Mouse (Mus musculus) hindbrain, embryonic 15.5 days (tissue): Measurements from ENCODE around the gene Fibp. TPM values are rescaled to one million over a fixed set of nuclear protein-coding genes. Genes with fewer than 3 reads are reported as not detected.
A peak's percentile ranks its signal among the peaks of the same experiment; 100 is the strongest.

Source experiments
- ATAC-seq: fragments of 200-750 bp; cut with Nextera tagmentation; 2 replicates; pipeline ENCODE4 v1.8.0; 2017; ENCODE audit warnings: low read depth, moderate number of reproducible peaks, moderate TSS enrichment; ENCODE audit not compliant: low FRiP score
- H3K27ac ChIP-seq: fragments of 300-500 bp; sonication (generic); replicated peaks from 2 replicates; pipeline ENCODE4 v1.5.1; 2015; ENCODE audit warnings: mild to moderate bottlenecking, inconsistent platforms
- H3K27me3 ChIP-seq: fragments of 300-500 bp; sonication (generic); 2 replicates; pipeline ENCODE4 v1.6.1; 2015; ENCODE audit warnings: control low read depth, inconsistent platforms
- H3K36me3 ChIP-seq: fragments of 300-500 bp; sonication (generic); 2 replicates; pipeline ENCODE4 v1.6.1; 2015; ENCODE audit warnings: control low read depth, inconsistent platforms
- H3K4me1 ChIP-seq: fragments of 300-500 bp; sonication (generic); replicated peaks from 2 replicates; pipeline ENCODE4 v1.6.1; 2015; ENCODE audit warnings: control low read depth, inconsistent platforms
- H3K4me2 ChIP-seq: fragments of 300-500 bp; sonication (generic); 2 replicates; pipeline ENCODE4 v1.6.1; 2015; ENCODE audit warnings: moderate library complexity, mild to moderate bottlenecking, inconsistent platforms
- H3K4me3 ChIP-seq: fragments of 300-500 bp; sonication (generic); 2 replicates; pipeline ENCODE4 v1.5.1; 2015; ENCODE audit warnings: mild to moderate bottlenecking, inconsistent platforms
- H3K9ac ChIP-seq: fragments of 300-500 bp; sonication (generic); 2 replicates; pipeline ENCODE4 v1.6.1; 2015; ENCODE audit warnings: inconsistent platforms
- H3K9me3 ChIP-seq: fragments of 300-500 bp; sonication (generic); 2 replicates; pipeline ENCODE4 v1.6.1; 2016; ENCODE audit warnings: control low read depth, inconsistent platforms
- WGBS: fragments of 180-500 bp; shearing (Covaris S2); methylation state at CpG from one replicate; pipeline ENCODE4 v1.1.7; 2015; 5-methylcytosine and 5-hydroxymethylcytosine counted together
- polyA plus RNA-seq: library from polyadenylated mRNA; unstranded; fragments of >200 nt; fragmentation: Nextera tagmentation; extraction: Ambion mirVana; gene quantifications from 2 replicates; pipeline ENCODE4 v1.2.1, GENCODE M21; 2015

Fibp gene
- polyA plus RNA-seq, 1 experiment from 2014 or later: 160 TPM

DNA sequence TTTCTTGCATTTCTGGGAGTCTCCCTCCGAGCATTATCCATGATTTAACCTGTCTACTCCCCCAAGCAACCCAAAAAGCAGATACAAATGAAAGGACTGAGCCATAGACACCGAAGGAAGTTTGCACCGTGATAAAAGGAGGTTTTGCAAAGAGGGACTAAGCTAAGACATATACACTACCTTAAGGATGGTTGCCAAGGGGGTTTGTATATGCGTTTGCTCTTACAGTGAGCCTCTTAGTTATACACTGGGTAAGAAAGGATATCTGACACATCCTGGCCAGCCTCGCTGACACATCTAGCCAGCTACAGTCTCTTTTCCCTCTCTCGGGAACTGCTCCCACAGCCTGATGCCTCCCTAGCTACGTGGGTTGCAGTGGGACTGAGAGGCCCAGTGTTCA is 26.5 kb upstream of the Fibp start:
- WGBS: 71% methylated on average over 7 of the region's 7 CpGs
- no peaks in the 10 kb centered on the region for H3K36me3 ChIP-seq
- H3K27ac ChIP-seq: peak overlapping the region; percentile 62; the same call in 1 of the 2 replicates
- 0 out of 2 replicates have a peak, but pooled peaks cover 5% of the 10 kb centered on the region for H3K27me3 ChIP-seq
- peaks cover 22% of the 10 kb centered on the region for H3K4me1 ChIP-seq
- ATAC-seq: no peak
- no peaks in the 10 kb centered on the region for H3K9me3 ChIP-seq
- no peak overlapping the region for H3K9ac ChIP-seq
- peak overlapping the region; percentile 54 for H3K4me2 ChIP-seq
- no peak overlapping the region for H3K4me3 ChIP-seq

- peaks cover 20% of the 10 kb centered on the region for H3K4me1 ChIP-seq
- H3K27me3 ChIP-seq: peaks cover 46% of the 10 kb centered on the region
- H3K4me3 ChIP-seq: no peak overlapping the region
- ATAC-seq: no peak
- H3K9ac ChIP-seq: no peak overlapping the region
- no peaks in the 10 kb centered on the region for H3K36me3 ChIP-seq
- no peaks in the 10 kb centered on the region for H3K9me3 ChIP-seq
- WGBS: 69% methylated on average over 9 of the region's 9 CpGs
- no peak overlapping the region for H3K27ac ChIP-seq
- no peak overlapping the region for H3K4me2 ChIP-seq
These were observed 16.0 kb upstream of the Fibp start for GRCm38 (mm10) chr19:5444371-5444908.

GRCm38 (mm10) chr19:5444954-5445353 is 15.5 kb upstream of the Fibp start:
- H3K9me3 ChIP-seq: no peaks in the 10 kb centered on the region
- no peaks in the 10 kb centered on the region for H3K36me3 ChIP-seq
- H3K4me3 ChIP-seq: no peak overlapping the region
- H3K4me2 ChIP-seq: no peak overlapping the region
- peaks cover 51% of the 10 kb centered on the region for H3K27me3 ChIP-seq
- no peak overlapping the region for H3K27ac ChIP-seq
- H3K4me1 ChIP-seq: peaks cover 20% of the 10 kb centered on the region
- ATAC-seq: no peak
- no peak overlapping the region for H3K9ac ChIP-seq
- WGBS: 22% methylated on average over 7 of the region's 7 CpGs

DNA sequence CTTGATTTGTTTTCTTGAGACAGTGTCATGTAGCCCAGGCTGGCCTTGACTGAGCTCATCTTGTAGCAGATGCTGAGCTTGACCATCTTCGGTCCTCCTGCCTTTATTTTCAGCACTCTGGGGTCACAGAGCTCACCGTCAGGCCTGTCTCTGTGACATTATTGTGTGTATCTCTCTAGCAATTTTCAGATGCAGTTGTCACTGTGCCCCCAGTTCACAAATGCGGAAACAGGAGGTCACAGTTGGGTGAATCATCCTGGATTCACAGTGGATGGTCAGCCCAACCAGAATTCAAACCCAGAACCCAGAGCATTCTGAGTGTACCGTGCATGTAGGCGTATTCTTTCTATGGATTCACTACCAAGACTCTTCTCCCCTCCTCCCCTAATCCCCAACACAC is 14.7 kb upstream of the Fibp start:
- Histone ChIP-seq H3K27ac (no peak overlapping the region), H3K4me2 (no peak overlapping the region), H3K9ac (no peak overlapping the region), H3K27me3 (peaks cover 59% of the 10 kb centered on the region), H3K36me3 (no peaks in the 10 kb centered on the region), H3K4me3 (no peak overlapping the region), H3K4me1 (peaks cover 20% of the 10 kb centered on the region), H3K9me3 (no peaks in the 10 kb centered on the region)
- 88% methylated on average over 5 of the region's 5 CpGs for WGBS
- no peak for ATAC-seq

DNA sequence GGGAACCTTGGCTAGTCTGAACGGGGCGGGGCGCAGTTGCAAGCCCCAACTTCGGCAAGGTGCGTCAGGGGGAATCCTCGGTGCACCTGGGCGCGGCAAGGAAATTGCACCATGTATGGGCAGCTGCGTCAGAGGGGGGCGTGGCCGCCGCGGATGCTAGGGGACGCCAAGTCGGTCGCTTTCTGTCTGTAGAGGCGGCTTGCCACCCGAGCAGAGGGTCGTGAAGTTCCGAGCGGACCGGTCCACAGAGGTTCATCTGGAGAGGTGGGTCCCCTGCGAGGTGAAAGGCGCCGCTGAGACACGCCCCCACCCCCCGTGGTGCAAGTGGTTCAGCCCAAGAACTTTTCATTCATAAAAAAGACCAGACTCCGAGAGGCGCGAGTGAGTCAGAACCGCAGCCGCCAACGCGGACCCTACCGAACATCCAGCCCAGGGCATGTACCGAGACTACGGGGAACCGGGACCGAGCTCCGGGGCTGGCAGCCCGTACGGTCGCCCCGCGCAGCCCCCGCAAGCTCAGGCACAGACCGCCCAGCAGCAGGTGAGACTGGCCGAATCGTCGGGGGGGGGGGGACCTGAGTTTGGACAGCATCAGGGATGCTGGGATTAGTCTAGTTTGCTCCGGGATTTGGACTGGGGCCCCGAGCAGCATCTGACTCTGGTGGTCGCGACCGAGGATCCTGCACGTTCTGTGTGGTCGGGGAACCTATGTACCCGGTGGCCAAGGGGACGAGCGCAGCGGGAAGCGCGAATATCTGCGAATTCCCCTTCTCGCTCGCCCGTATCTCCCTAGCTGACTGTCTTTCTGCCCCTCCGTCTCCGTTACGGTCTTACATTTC is 12.7 kb upstream of the Fibp start, which contains the start of gene Fosl1:
TSS of gene Fosl1 (plus strand) at position 33 of the 839 bp plus-strand sequence.
- peak; percentile 78; the same call in 1 of the 2 replicates for ATAC-seq
- Histone ChIP-seq H3K4me3 (peak within 1 kb of the TSS; percentile 63), H3K27ac (no peak within 1 kb of the TSS), H3K36me3 (no peaks in the 10 kb centered on the region), H3K9me3 (no peaks in the 10 kb centered on the region), H3K4me2 (peak within 1 kb of the TSS; percentile 95), H3K9ac (peak within 1 kb of the TSS; percentile 42), H3K4me1 (peaks cover 20% of the 10 kb centered on the region), H3K27me3 (peaks cover 66% of the 10 kb centered on the region)
- under 1% methylated on average over 70 of the region's 70 CpGs for WGBS

- ATAC-seq: 0 out of 2 replicates have a peak, but pooled peaks have one; percentile 12
- peak overlapping the region; percentile 63 for H3K4me3 ChIP-seq
- WGBS: 9% methylated on average over 36 of the region's 36 CpGs
These were observed 11.9 kb upstream of the Fibp start for GRCm38 (mm10) chr19:5448354-5449150.

DNA sequence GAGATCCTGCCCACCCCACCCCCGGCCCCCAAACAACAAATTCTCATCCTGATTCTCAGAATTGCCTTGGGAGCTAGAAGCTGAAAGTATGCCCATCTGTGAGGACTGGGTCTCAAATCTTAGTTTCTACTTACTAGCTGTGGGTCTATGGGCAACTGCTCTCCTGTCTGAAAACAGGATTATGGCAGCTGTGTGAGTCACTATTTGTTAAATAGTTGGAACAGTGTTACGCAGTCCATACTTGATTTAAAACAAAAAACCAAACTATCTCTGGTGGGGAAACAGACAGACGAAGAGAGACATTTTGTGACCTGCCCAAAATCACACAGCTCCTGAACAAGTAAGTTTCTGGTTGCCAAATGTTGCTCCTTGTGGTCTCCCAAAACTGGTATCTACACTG is 10.7 kb upstream of the Fibp start:
- 92% methylated on average over 3 of the region's 3 CpGs for WGBS
- Histone ChIP-seq H3K27me3 (peaks cover 64% of the 10 kb centered on the region), H3K9ac (no peak overlapping the region), H3K36me3 (no peaks in the 10 kb centered on the region), H3K9me3 (no peaks in the 10 kb centered on the region), H3K4me1 (peaks cover 23% of the 10 kb centered on the region), H3K4me2 (no peak overlapping the region), H3K27ac (no peak overlapping the region), H3K4me3 (no peak overlapping the region)
- no peak for ATAC-seq

More at GRCm38 (mm10) chr19:5448354-5449150, 11.9 kb upstream of the Fibp start:
- Histone ChIP-seq H3K4me1 (peaks cover 20% of the 10 kb centered on the region), H3K27me3 (peaks cover 66% of the 10 kb centered on the region), H3K27ac (no peak overlapping the region), H3K36me3 (no peaks in the 10 kb centered on the region), H3K9ac (no peak overlapping the region), H3K9me3 (no peaks in the 10 kb centered on the region), H3K4me2 (peak overlapping the region; percentile 95)

- ATAC-seq: no peak
- peaks cover 44% of the 10 kb centered on the region for H3K4me1 ChIP-seq
- H3K27me3 ChIP-seq: peaks cover 47% of the 10 kb centered on the region
- H3K4me2 ChIP-seq: no peak overlapping the region
- H3K27ac ChIP-seq: no peak overlapping the region
- H3K9me3 ChIP-seq: no peaks in the 10 kb centered on the region
- H3K9ac ChIP-seq: no peak overlapping the region
- H3K4me3 ChIP-seq: no peak overlapping the region
- 79% methylated on average over 6 of the region's 6 CpGs for WGBS
- H3K36me3 ChIP-seq: no peaks in the 10 kb centered on the region
These were observed 8.6 kb upstream of the Fibp start for GRCm38 (mm10) chr19:5451766-5452165.

DNA sequence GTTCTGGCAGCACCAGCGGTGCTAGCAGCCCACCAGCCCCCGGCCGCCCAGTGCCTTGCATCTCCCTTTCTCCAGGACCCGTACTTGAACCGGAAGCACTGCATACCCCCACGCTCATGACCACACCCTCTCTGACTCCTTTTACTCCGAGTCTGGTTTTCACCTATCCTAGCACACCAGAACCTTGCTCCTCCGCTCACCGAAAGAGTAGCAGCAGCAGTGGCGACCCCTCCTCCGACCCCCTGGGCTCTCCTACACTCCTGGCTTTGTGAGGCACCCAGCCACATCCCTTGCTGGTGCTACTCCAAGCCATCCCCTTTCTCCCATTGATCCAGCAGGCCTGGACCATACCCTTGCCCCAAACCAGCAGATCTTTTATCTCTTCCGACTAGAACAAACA is 5.4 kb upstream of the Fibp start:
- 0 out of 2 replicates have a peak overlapping the region, but pooled peaks have one; percentile 6 for H3K27ac ChIP-seq
- H3K4me3 ChIP-seq: peak overlapping the region; percentile 81; the same call in 1 of the 2 replicates
- WGBS: 83% methylated on average over 12 of the region's 12 CpGs
- no peaks in the 10 kb centered on the region for H3K36me3 ChIP-seq
- peak overlapping the region; percentile 89; the same call in 1 of the 2 replicates for H3K9ac ChIP-seq
- H3K4me1 ChIP-seq: peaks cover 37% of the 10 kb centered on the region
- H3K4me2 ChIP-seq: peak overlapping the region; percentile 84
- H3K27me3 ChIP-seq: peaks cover 14% of the 10 kb centered on the region
- H3K9me3 ChIP-seq: no peaks in the 10 kb centered on the region
- no peak for ATAC-seq

DNA sequence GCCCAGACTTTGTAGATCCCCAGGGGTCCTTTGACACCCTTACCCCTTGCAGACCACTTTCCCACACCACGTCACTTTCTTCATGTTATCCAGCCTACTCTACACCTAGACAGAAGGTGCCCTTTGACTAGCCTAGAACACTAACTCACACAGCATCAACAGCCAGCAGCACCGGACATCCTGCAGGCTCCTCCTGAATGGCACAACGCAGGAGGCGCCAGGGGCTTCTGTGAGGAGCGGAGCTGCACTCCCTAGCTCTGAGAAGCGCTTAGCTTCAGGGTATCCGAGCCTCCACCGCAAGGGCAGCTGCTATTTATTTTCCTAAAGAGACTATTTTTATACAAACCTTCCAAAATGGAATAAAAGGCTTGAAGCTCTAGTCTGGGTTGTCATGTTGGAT is 4.8 kb upstream of the Fibp start:
- H3K4me3 ChIP-seq: peak overlapping the region; percentile 81
- WGBS: 52% methylated on average over 8 of the region's 8 CpGs
- H3K27ac ChIP-seq: 0 out of 2 replicates have a peak overlapping the region, but pooled peaks have one; percentile 6
- no peak for ATAC-seq
- no peaks in the 10 kb centered on the region for H3K9me3 ChIP-seq
- H3K4me1 ChIP-seq: peaks cover 39% of the 10 kb centered on the region
- H3K27me3 ChIP-seq: peaks cover 9% of the 10 kb centered on the region
- H3K4me2 ChIP-seq: peak overlapping the region; percentile 84
- H3K9ac ChIP-seq: peak overlapping the region; percentile 89
- no peaks in the 10 kb centered on the region for H3K36me3 ChIP-seq

- H3K4me2 ChIP-seq: peak overlapping the region; percentile 84
- no peaks in the 10 kb centered on the region for H3K36me3 ChIP-seq
- peaks cover 45% of the 10 kb centered on the region for H3K4me1 ChIP-seq
- ATAC-seq: no peak; the same call in 1 of the 2 replicates
- no peaks in the 10 kb centered on the region for H3K9me3 ChIP-seq
- WGBS: 6% methylated on average over 26 of the region's 26 CpGs
- H3K27me3 ChIP-seq: peaks cover 4% of the 10 kb centered on the region
- H3K4me3 ChIP-seq: peak overlapping the region; percentile 81
- peak overlapping the region; percentile 89 for H3K9ac ChIP-seq
- peak overlapping the region; percentile 97 for H3K27ac ChIP-seq
These were observed 4.0 kb upstream of the Fibp start for GRCm38 (mm10) chr19:5456241-5456921.
